Mouse (Mus musculus): ENCODE measurements around the gene Chek2. TPM values are rescaled to one million over a fixed set of nuclear protein-coding genes. Genes with fewer than 3 reads are reported as not detected.

The Chek2 gene
- total and polyA plus RNA-seq, 3 experiments, result 25.0 to 41.6 (median 27.6) TPM

- Histone ChIP-seq H3K36me3 (replicated peaks in 1 of 2; ENCODE audit: control insufficient read depth in 1 of 2, insufficient read depth in 1 of 2, low read length in 1 of 2) (peaks cover 8 to 39% of the 10 kb centered on the region in 2 experiments), H3K4me3 (replicated peaks in 1 of 3; ENCODE audit: low read depth in 2 of 3, low read length in 2 of 3, poor library complexity in 1 of 3) (no peak overlapping the region), H3K27ac (ENCODE audit: insufficient read depth, low read depth) (no peak overlapping the region), H3K9me3 (replicated peaks; ENCODE audit: low read length) (no peaks in the 10 kb centered on the region), H3K9ac (ENCODE audit: insufficient read depth, low read depth) (no peak overlapping the region), H3K79me2 (replicated peaks; ENCODE audit: control insufficient read depth, extremely low read depth, insufficient read depth, poor library complexity, severe bottlenecking) (no peaks in the 10 kb centered on the region), H3K27me3 (replicated peaks) (no peaks in the 10 kb centered on the region), H3K4me2 (ENCODE audit: insufficient read depth, low read depth, poor library complexity, severe bottlenecking) (peak overlapping the region; percentile 30; the same call in 1 of the 2 replicates), H3K4me1 (ENCODE audit: control insufficient read depth in 1 of 2, insufficient read depth in 2 of 2) (peaks cover 0 to 7% of the 10 kb centered on the region in 2 experiments; a peak in 2 of 4 replicates)
- in situ Hi-C loops (cut with MboI; ENCODE audit: low pct_ligation_motif_present, low pct_unique_long_range_greater_than_20kb, low sequenced_read_pairs), result no loop called here
- no peak for DNase-seq (ENCODE audit: extremely low read depth)
- TF ChIP-seq SMC3 (IDR thresholded peaks at IDR 0.05; ENCODE audit: low read depth, low read length) (no peak), MAFK (IDR thresholded peaks at IDR 0.05; ENCODE audit: insufficient replicate concordance, low read length) (no peak), POLR2AphosphoS2 (IDR thresholded peaks at IDR 0.05; ENCODE audit: low read depth, low read length) (no peak), CHD2 (IDR thresholded peaks at IDR 0.05; ENCODE audit: low read length) (no peak), IRF4 (IDR thresholded peaks at IDR 0.05; ENCODE audit: low read depth, low read length) (0 out of 2 replicates have a peak, but pooled peaks have one; percentile 47), TBP (conservative IDR thresholded peaks at IDR 0.05; ENCODE audit: low read depth, low read length) (no peak), ZKSCAN1 (IDR thresholded peaks at IDR 0.05; ENCODE audit: borderline replicate concordance, low read depth, low read length) (no peak), KAT2A (IDR thresholded peaks at IDR 0.05; ENCODE audit: insufficient replicate concordance, low read length) (no peak), CHD1 (IDR thresholded peaks at IDR 0.05; ENCODE audit: low read depth, low read length) (no peak), ELF1 (IDR thresholded peaks at IDR 0.05; ENCODE audit: low read depth, low read length) (no peak), ZNF384 (IDR thresholded peaks at IDR 0.05; ENCODE audit: low read depth, low read length) (0 out of 2 replicates have a peak, but pooled peaks have one; percentile 57), EP300 (IDR thresholded peaks at IDR 0.05; ENCODE audit: low read length) (peak; percentile 55), SIN3A (IDR thresholded peaks at IDR 0.05; ENCODE audit: low read length) (no peak), MXI1 (IDR thresholded peaks at IDR 0.05; ENCODE audit: low read depth, low read length) (no peak), CTCF (conservative IDR thresholded peaks at IDR 0.05 in 1 of 2, IDR thresholded peaks at IDR 0.05 in 1 of 2; ENCODE audit: low read depth in 2 of 2, low read length in 2 of 2) (no peak), USF2 (conservative IDR thresholded peaks at IDR 0.05; ENCODE audit: low read depth, low read length) (no peak), HCFC1 (IDR thresholded peaks at IDR 0.05; ENCODE audit: low read depth, low read length) (no peak; the same call in 1 of the 2 replicates), UBTF (IDR thresholded peaks at IDR 0.05; ENCODE audit: low read depth, low read length) (no peak), GABPA (IDR thresholded peaks at IDR 0.05; ENCODE audit: insufficient replicate concordance, low read depth, low read length) (no peak), MEF2A (IDR thresholded peaks at IDR 0.05; ENCODE audit: borderline replicate concordance, low read depth, low read length) (no peak), MAX (IDR thresholded peaks at IDR 0.05; ENCODE audit: low read length) (no peak), MAZ (IDR thresholded peaks at IDR 0.05; ENCODE audit: low read depth, low read length) (no peak), RCOR1 (conservative IDR thresholded peaks at IDR 0.05; ENCODE audit: low read depth, low read length) (0 out of 2 replicates have a peak, but pooled peaks have one; percentile 39), JUN (IDR thresholded peaks at IDR 0.05; ENCODE audit: insufficient read depth, low read depth, low read length) (no peak), ZC3H11A (IDR thresholded peaks at IDR 0.05; ENCODE audit: low read depth, low read length) (no peak), E2F4 (IDR thresholded peaks at IDR 0.05; ENCODE audit: insufficient replicate concordance, low read depth, low read length) (no peak), RAD21 (IDR thresholded peaks at IDR 0.05; ENCODE audit: low read depth, low read length) (no peak), ZMIZ1 (IDR thresholded peaks at IDR 0.05; ENCODE audit: low read depth, low read length) (no peak), TCF12 (IDR thresholded peaks at IDR 0.05; ENCODE audit: low read depth, low read length) (peak; percentile 75), JUND (conservative IDR thresholded peaks at IDR 0.05; ENCODE audit: low read depth, low read length) (no peak), MYC (IDR thresholded peaks at IDR 0.05; ENCODE audit: low read depth, low read length) (no peak), PAX5 (IDR thresholded peaks at IDR 0.05; ENCODE audit: low read length) (no peak), NELFE (IDR thresholded peaks at IDR 0.05; ENCODE audit: low read depth, low read length) (no peak), ETS1 (conservative IDR thresholded peaks at IDR 0.05; ENCODE audit: low read depth, low read length) (0 out of 2 replicates have a peak, but pooled peaks have one; percentile 34), USF1 (IDR thresholded peaks at IDR 0.05; ENCODE audit: low read depth, low read length) (no peak), BHLHE40 (IDR thresholded peaks at IDR 0.05; ENCODE audit: low read depth, low read length) (no peak), POLR2A (IDR thresholded peaks at IDR 0.05; ENCODE audit: low read depth, low read length) (no peak)
- dilution Hi-C loops (cut with MboI; ENCODE audit: extremely low pct_ligation_motif_present, extremely low pct_unique_long_range_greater_than_20kb, low sequenced_read_pairs), result no loop called here
Measured at GRCm38 (mm10) chr5:110827576-110827975, 12.2 kb upstream of the Chek2 start.

Measured in CH12.LX (cell line).